Mouse (Mus musculus): Measurements from ENCODE around the gene Borcs6.
"Not testable (repeated sequence)": the region's sequence is repeated elsewhere in the genome, so short reads cannot be mapped to it uniquely, and the experiment has no call there.

Gene Borcs6

GRCm38 (mm10) chr11:69059357-69059974 lies at the start of gene Borcs6:
Gene Borcs6 (plus strand): TSS chr11:69059717.
- DNase-seq (ENCODE audit: low spot score in 2 of 2): peak; percentile 94 to 95

GRCm38 (mm10) chr11:69010400-69011323 lies 48.9 kb upstream of the Borcs6 start:
- no peak for DNase-seq (ENCODE audit: low spot score in 2 of 2)

- DNase-seq (ENCODE audit: low spot score in 2 of 2): not testable (repeated sequence)
Measured at GRCm38 (mm10) chr11:69011445-69011844, 48.1 kb upstream of the Borcs6 start.

- DNase-seq (ENCODE audit: low spot score in 2 of 2): peak; percentile 78 to 80
Measured at GRCm38 (mm10) chr11:69012071-69012601, 47.4 kb upstream of the Borcs6 start.

- peak; percentile 82 to 88 for DNase-seq (ENCODE audit: low spot score in 2 of 2)
Measured at GRCm38 (mm10) chr11:69015644-69016441, 43.7 kb upstream of the Borcs6 start, which contains the start of gene Ctc1. Gene Ctc1 (plus strand): TSS chr11:69015911.

GRCm38 (mm10) chr11:69016755-69017154 lies 42.8 kb upstream of the Borcs6 start:
- DNase-seq (ENCODE audit: low spot score in 2 of 2): no peak

- no peak for DNase-seq (ENCODE audit: low spot score in 2 of 2)
Measured at GRCm38 (mm10) chr11:69020691-69021090, 38.8 kb upstream of the Borcs6 start.

GRCm38 (mm10) chr11:69026562-69026961 lies 33.0 kb upstream of the Borcs6 start:
- DNase-seq (ENCODE audit: low spot score in 2 of 2): no peak

GRCm38 (mm10) chr11:69028805-69029204 lies 30.7 kb upstream of the Borcs6 start:
- no peak for DNase-seq (ENCODE audit: low spot score in 2 of 2)

- DNase-seq (ENCODE audit: low spot score in 2 of 2): no peak
Measured at GRCm38 (mm10) chr11:69033552-69033951, 26.0 kb upstream of the Borcs6 start.

GRCm38 (mm10) chr11:69034585-69034984 lies 24.9 kb upstream of the Borcs6 start:
- DNase-seq (ENCODE audit: low spot score in 2 of 2): no peak

- DNase-seq (ENCODE audit: low spot score in 2 of 2): no peak
Measured at GRCm38 (mm10) chr11:69035411-69035810, 24.1 kb upstream of the Borcs6 start.

GRCm38 (mm10) chr11:69035849-69036248 lies 23.7 kb upstream of the Borcs6 start:
- peak; percentile 78 to 83 for DNase-seq (ENCODE audit: low spot score in 2 of 2)

GRCm38 (mm10) chr11:69036486-69037230 lies 22.9 kb upstream of the Borcs6 start:
- DNase-seq (ENCODE audit: low spot score in 2 of 2): peak; percentile 64 to 77

- DNase-seq (ENCODE audit: low spot score in 2 of 2): peak in 1 of 2 experiments; percentile 50
Measured at GRCm38 (mm10) chr11:69037231-69038061, 22.1 kb upstream of the Borcs6 start.

GRCm38 (mm10) chr11:69038173-69038572 lies 21.3 kb upstream of the Borcs6 start:
- DNase-seq (ENCODE audit: low spot score in 2 of 2): no peak

GRCm38 (mm10) chr11:69045531-69046394 lies 13.8 kb upstream of the Borcs6 start, which contains the start of gene Aurkb:
Gene Aurkb (plus strand): TSS chr11:69045647.
- DNase-seq (ENCODE audit: low spot score in 2 of 2): peak; percentile 68 to 85

GRCm38 (mm10) chr11:69046395-69046774 lies 13.1 kb upstream of the Borcs6 start:
- no peak for DNase-seq (ENCODE audit: low spot score in 2 of 2)

GRCm38 (mm10) chr11:69047592-69047991 lies 11.9 kb upstream of the Borcs6 start:
- DNase-seq (ENCODE audit: low spot score in 2 of 2): no peak
